Mouse (Mus musculus) monocyte, adult 2 months (primary cell): ENCODE results near the gene Alpl.

ENCODE experiments used
- DNase-seq, 2 experiments: peaks; one replicate each; pipeline ENCODE4 v3.0.0; 2022; ENCODE audit warnings: low spot score in 2 of 2, low read depth in 1 of 2

Alpl gene

GRCm38 (mm10) chr4:137692107-137692902 is 103.9 kb downstream of the Alpl start:
- DNase-seq, result no peak
